Mouse (Mus musculus) gastrocnemius, adult 2 months (tissue): Measurements from ENCODE around the gene Gcc2. TPM values are rescaled to one million over a fixed set of nuclear protein-coding genes. Genes with fewer than 3 reads are reported as not detected.
"Not testable (repeated sequence)": the region's sequence is repeated elsewhere in the genome, so short reads cannot be mapped to it uniquely, and the experiment has no call there.

Experiments used
- DNase-seq: peaks from one replicate; pipeline ENCODE4 v3.0.0; 2022
- H3K27ac ChIP-seq: fragments of 200-600 bp; 2 replicates; pipeline ENCODE4 v1.8.1; 2022; ENCODE audit warnings: mild to moderate bottlenecking
- H3K4me3 ChIP-seq: fragments of 200-600 bp; 2 replicates; pipeline ENCODE4 v1.8.1; 2022; ENCODE audit warnings: mild to moderate bottlenecking, moderate library complexity
- CTCF ChIP-seq: fragments of 200-600 bp; IDR thresholded peaks from 2 replicates; pipeline ENCODE4 v1.8.1; 2022; ENCODE audit warnings: antibody characterized with exemption, mild to moderate bottlenecking, moderate library complexity
- intact Hi-C: fragments of 180-260 bp; cut with DNase I; formaldehyde crosslinking; loops from one replicate; pipeline ENCODE4 v1.15.1; 2025
- long read RNA-seq, 2 experiments: library from polyadenylated mRNA; stranded (forward); transcript quantifications; one replicate each; pipeline ENCODE4 v2.0.0; 2021
- total RNA-seq, 2 experiments: library from RNA; stranded (reverse); gene quantifications; 2 replicates each; pipeline ENCODE4 v1.2.3; 2021

Gene Gcc2
- 10 to 100 TPM; 21.0 to 24.5 TPM for total RNA-seq
- long read RNA-seq, experiment 1, full-length matches to known transcripts, result 15 of 19 reads
- long read RNA-seq, experiment 1, partial matches to known transcripts, result 2 of 19 reads
- long read RNA-seq, experiment 1, other reads (novel, unspliced or antisense), result 2 of 19 reads
- long read RNA-seq, experiment 2, full-length matches to known transcripts, result 19 of 24 reads
- long read RNA-seq, experiment 2, partial matches to known transcripts, result 2 of 24 reads
- long read RNA-seq, experiment 2, other reads (novel, unspliced or antisense), result 3 of 24 reads

GRCm38 (mm10) chr10:58255213-58255892 is at the start of gene Gcc2:
Gene Gcc2 (plus strand): TSS chr10:58255497.
- no peak for TF ChIP-seq CTCF
- peak within 1 kb of the TSS; percentile 88 for H3K27ac ChIP-seq
- peak within 1 kb of the TSS; percentile 90 for H3K4me3 ChIP-seq
- peak; percentile 97 for DNase-seq
- intact Hi-C loops, result no loop called here

GRCm38 (mm10) chr10:58205986-58206385 is 49.3 kb upstream of the Gcc2 start:
- intact Hi-C loops, result no loop called here
- no peak for TF ChIP-seq CTCF
- no peak overlapping the region for H3K4me3 ChIP-seq
- no peak overlapping the region for H3K27ac ChIP-seq
- DNase-seq, result no peak

- no peak overlapping the region for H3K4me3 ChIP-seq
- intact Hi-C loops, result no loop called here
- DNase-seq, result no peak
- no peak for TF ChIP-seq CTCF
- H3K27ac ChIP-seq, result no peak overlapping the region
Observed at GRCm38 (mm10) chr10:58206639-58207404, 48.5 kb upstream of the Gcc2 start.

GRCm38 (mm10) chr10:58209710-58210467 is 45.4 kb upstream of the Gcc2 start:
- no peak for TF ChIP-seq CTCF
- intact Hi-C loops, result no loop called here
- no peak overlapping the region for H3K27ac ChIP-seq
- no peak overlapping the region for H3K4me3 ChIP-seq
- no peak for DNase-seq

- DNase-seq, result no peak
- no peak for TF ChIP-seq CTCF
- Histone ChIP-seq H3K4me3 (no peak overlapping the region), H3K27ac (no peak overlapping the region)
- intact Hi-C loops, result no loop called here
Observed at GRCm38 (mm10) chr10:58210514-58210913, 44.8 kb upstream of the Gcc2 start.

- no peak for TF ChIP-seq CTCF
- no peak for DNase-seq
- intact Hi-C loops, result no loop called here
- Histone ChIP-seq H3K4me3 (no peak overlapping the region), H3K27ac (no peak overlapping the region)
Observed at GRCm38 (mm10) chr10:58211213-58211612, 44.1 kb upstream of the Gcc2 start.

- H3K27ac ChIP-seq, result no peak overlapping the region
- DNase-seq, result no peak
- intact Hi-C loops, result no loop called here
- no peak for TF ChIP-seq CTCF
- no peak overlapping the region for H3K4me3 ChIP-seq
Observed at GRCm38 (mm10) chr10:58212230-58212629, 43.1 kb upstream of the Gcc2 start.

GRCm38 (mm10) chr10:58214497-58214896 is 40.8 kb upstream of the Gcc2 start:
- H3K4me3 ChIP-seq, result no peak overlapping the region
- H3K27ac ChIP-seq, result no peak overlapping the region
- no peak for DNase-seq
- no peak for TF ChIP-seq CTCF
- intact Hi-C loops, result no loop called here

- no peak for TF ChIP-seq CTCF
- H3K4me3 ChIP-seq, result no peak overlapping the region
- DNase-seq, result no peak
- intact Hi-C loops, result no loop called here
- H3K27ac ChIP-seq, result no peak overlapping the region
Observed at GRCm38 (mm10) chr10:58214934-58215333, 40.4 kb upstream of the Gcc2 start.

GRCm38 (mm10) chr10:58215353-58215752 is 39.9 kb upstream of the Gcc2 start:
- Histone ChIP-seq H3K27ac (no peak overlapping the region), H3K4me3 (no peak overlapping the region)
- intact Hi-C loops, result no loop called here
- DNase-seq, result no peak
- no peak for TF ChIP-seq CTCF

- no peak for DNase-seq
- TF ChIP-seq CTCF, result no peak
- no peak overlapping the region for H3K27ac ChIP-seq
- intact Hi-C loops, result no loop called here
- H3K4me3 ChIP-seq, result no peak overlapping the region
Observed at GRCm38 (mm10) chr10:58217366-58217765, 37.9 kb upstream of the Gcc2 start.

- no peak overlapping the region for H3K4me3 ChIP-seq
- no peak overlapping the region for H3K27ac ChIP-seq
- intact Hi-C loops, result no loop called here
- DNase-seq, result no peak
- TF ChIP-seq CTCF, result no peak
Observed at GRCm38 (mm10) chr10:58220726-58221125, 34.6 kb upstream of the Gcc2 start.

GRCm38 (mm10) chr10:58221571-58221970 is 33.7 kb upstream of the Gcc2 start:
- DNase-seq, H3K4me3 ChIP-seq, intact Hi-C loops, H3K27ac ChIP-seq: not testable (repeated sequence)

GRCm38 (mm10) chr10:58223161-58223560 is 32.1 kb upstream of the Gcc2 start:
- intact Hi-C loops, DNase-seq, H3K27ac ChIP-seq, H3K4me3 ChIP-seq: not testable (repeated sequence)

GRCm38 (mm10) chr10:58223972-58224805 is 31.1 kb upstream of the Gcc2 start:
- peak; percentile 77 for DNase-seq
- intact Hi-C loops, H3K4me3 ChIP-seq, H3K27ac ChIP-seq: not testable (repeated sequence)
